Mouse (Mus musculus) liver, adult (tissue): ENCODE data around the gene Gtf2h1.
A peak's percentile ranks its signal among the peaks of the same experiment; 100 is the strongest.

ENCODE experiments used
- GATA4 ChIP-seq: IDR thresholded peaks from 2 replicates; pipeline ENCODE4 v1.6.1; 2014; ENCODE audit warnings: mild to moderate bottlenecking, low read length; ENCODE audit not compliant: insufficient replicate concordance

Gtf2h1 gene

DNA sequence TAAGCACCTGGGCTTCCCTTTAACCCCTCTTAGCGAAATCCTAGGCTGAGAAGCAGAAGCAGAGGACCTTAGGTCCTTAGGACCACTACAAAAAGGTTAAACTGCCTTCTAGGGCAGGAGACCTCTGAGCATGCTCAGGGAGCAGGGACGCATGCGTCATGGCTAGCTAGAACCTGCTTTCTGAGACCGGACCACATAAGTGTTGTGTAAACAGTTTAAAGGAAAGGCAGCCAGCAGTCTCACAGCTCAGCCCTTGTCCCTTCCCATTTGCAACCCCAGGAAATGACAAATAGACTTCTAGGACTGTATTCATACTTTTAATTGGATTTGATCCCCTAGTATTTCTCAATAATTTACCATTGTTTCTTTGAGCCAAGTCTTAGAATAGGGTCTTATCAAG, 44.4 kb downstream of the Gtf2h1 start:
- TF ChIP-seq GATA4 = no peak

DNA sequence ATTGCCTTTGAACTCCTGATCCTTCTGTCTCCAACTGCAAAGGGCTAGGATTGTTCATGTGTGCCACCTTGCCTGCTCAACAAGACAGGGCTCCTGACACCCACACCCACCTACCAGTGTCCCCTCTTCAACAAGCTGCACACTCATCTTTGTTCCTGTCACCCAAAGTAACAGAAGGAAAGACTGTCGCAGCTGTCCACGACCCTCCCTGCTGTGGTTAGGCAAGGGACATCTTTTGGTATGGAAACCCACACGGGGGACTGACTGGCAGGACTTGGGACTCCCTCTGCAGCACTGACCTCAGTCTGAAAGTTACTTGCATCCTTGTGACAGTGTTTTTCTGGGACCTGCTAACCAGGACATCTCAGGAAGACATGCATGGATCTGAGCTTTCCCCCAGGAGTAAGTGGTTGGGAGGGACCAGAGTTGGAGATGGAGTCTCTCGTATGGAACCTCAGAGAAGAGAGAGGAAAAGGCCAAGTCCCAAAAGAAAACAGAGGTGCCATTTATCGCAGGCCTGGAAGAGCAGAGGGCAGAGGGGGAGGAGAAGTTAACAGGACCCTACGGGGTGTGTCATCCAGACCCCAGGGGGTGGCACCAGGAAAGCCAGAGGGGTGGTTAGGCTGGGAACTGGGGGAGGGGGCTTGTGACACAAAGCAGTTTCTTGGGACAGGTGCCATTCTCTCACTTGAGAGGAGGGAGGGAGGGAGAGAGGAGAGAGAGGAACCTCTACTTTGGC, 45.1 kb downstream of the Gtf2h1 start, which contains the start of gene Ldha:
Gene Ldha (plus strand): TSS at position 689 of the 739 bp plus-strand sequence.
- no peak for TF ChIP-seq GATA4

- no peak for TF ChIP-seq GATA4
These were observed 46.4 kb downstream of the Gtf2h1 start for GRCm38 (mm10) chr7:46842278-46842677.

DNA sequence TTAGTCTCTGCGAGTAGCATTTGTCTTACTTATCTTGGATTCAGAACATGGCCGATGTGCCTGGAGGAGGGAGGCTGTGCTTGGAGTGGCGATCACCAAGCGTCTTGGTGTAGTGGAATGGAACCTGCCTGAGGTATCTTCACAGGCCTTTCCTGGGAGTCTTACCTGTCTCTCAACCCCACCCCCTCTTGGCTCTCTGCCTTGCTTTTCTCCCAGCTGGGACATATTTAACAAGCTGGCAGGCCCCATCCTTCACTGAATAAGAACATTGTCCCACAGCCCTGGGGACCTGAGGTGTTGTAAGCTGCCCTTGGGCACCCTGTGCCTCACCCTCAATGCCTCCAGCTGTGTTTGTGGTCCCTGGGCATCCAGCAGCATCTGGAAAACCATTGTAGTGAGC, 47.7 kb downstream of the Gtf2h1 start:
- no peak for TF ChIP-seq GATA4

GRCm38 (mm10) chr7:46845211-46845977, 49.5 kb downstream of the Gtf2h1 start:
- TF ChIP-seq GATA4 = peak; percentile 99

DNA sequence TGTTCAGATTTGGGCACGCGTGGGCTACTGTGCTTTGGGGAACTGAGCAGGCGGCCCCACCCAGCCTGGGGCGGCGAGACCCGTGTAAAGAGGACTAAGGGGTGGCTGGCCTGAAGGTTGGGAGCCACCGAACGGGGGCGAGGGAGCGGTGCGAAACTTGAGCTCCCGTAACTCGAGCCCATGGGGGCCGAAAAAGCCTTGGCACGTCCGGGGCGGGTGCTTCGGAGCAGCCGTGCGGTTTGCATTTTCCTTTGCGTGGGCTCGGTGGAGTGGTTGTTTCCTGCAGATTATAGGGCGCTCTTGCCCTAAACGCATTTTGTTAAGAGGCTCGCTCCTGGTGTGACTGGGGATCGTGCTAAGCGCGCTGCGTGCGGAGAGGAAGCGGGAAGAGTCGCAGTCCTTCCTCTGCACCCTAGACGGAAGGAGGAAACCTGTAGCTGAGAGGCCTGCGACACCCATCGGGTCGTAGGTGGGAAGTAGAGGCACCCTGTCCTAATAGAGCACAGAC, 50.1 kb downstream of the Gtf2h1 start:
- TF ChIP-seq GATA4 = no peak

GRCm38 (mm10) chr7:46846486-46847244, 50.8 kb downstream of the Gtf2h1 start:
- no peak for TF ChIP-seq GATA4

- TF ChIP-seq GATA4 = no peak
These were observed 53.4 kb downstream of the Gtf2h1 start for GRCm38 (mm10) chr7:46849287-46849686.

DNA sequence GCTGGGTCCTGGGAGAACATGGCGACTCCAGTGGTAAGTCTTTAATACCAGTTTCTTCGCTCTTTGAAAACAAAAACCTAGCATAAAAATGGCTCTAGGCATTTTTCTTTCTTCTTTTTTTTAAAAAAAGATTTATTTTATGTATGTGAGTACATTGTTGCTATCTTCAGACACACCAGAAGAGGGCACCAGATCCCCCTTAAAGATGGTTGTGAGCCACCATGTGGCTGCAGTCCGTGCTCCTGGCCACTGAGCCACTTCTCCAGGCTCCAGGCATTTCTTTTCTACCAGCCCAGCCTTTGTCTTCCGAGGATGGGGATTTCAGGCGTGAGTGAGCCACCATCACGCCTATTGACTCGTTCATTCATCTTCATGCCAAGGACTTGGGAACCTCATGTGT, 55.1 kb downstream of the Gtf2h1 start:
- TF ChIP-seq GATA4 = no peak

DNA sequence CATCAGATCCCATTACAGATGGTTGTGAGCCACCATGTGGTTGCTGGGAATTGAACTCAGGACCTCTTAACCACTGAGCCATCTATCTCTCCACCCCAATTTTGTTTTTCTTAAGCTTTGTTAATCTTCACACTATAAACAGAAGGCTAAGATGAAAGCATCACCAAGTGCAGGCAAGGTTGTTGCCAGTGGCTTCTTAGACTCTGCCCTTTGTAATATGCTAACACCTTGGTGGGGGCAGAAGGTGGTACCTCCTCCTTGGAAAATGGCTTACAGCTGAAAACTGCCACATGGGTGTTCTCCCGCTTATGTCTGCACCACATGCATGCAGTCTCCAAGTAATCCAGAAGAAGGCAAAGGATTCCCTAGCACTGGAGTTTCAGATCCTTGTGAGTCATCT, 56.8 kb downstream of the Gtf2h1 start:
- TF ChIP-seq GATA4 = no peak

- TF ChIP-seq GATA4 = no peak
These were observed 57.5 kb downstream of the Gtf2h1 start for GRCm38 (mm10) chr7:46853365-46853764.

DNA sequence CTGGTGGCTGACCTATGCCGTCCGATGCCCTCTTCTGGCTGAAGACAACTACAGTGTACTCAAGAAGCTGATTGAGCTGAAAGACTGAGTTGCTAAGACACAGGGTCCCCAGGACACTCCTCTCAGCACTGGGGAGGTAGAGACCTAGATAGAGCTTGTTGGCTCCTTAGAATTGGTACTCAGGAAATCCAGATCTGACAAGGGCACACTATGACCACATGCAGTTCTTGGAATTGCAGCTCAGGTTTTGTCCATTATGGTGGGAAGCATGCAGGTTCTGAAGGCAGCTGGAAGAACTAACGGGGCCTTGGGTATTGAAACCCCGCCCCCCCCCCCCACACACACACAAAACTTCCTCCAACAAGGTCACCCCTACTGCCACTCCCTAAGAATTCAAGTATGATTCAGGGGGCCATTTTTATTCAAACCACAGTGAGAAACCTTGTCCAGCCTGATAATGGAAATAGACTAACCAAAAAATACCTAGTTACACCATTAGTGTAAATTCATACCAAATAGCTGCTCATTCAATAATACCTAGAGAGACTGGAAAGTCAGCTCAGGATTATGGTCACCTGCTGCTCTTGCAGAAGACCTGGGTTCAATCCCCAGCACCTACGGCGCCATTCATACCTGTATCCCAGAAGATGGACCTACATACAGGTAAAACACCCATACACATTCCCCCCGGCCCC, 60.1 kb downstream of the Gtf2h1 start:
- no peak for TF ChIP-seq GATA4

DNA sequence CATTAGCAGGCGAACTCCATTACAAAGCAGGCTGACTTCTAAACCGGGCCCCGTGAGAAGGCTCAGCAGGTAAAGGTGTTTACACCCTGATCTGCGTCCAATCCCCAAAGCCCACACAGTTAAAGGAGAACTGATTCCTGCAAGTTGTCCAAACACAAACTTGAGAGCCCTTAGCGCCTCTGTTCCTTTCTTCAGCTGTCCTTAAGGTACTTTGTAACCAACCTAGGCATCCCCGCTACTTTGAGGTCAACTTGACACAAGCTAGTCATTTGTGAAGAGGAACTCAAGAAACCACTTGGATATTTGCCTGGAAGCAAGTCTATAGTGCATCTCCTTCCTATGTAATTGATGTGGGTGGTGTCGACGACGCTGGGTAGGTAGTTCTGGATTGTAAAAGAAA, 61.5 kb downstream of the Gtf2h1 start:
- no peak for TF ChIP-seq GATA4

DNA sequence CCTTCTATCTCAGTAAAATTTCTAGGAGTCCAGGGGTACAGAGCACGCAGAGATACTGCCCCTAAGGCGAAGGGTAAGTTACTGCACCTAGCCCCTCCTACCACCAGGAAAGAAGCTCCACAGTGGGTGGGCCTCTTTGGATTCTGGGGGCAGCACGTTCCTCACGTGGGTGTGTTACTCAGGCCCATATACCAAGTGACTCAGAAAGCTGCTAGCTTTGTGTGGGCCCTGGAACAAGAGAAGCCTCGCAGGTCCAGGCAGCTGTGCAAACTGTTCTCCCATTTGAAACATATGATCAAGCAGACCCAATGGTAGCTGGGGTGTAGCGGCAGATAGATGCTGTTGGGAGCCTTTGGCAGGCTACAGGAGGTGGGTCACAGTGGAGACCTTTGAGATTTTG, 63.1 kb downstream of the Gtf2h1 start:
- TF ChIP-seq GATA4 = no peak

DNA sequence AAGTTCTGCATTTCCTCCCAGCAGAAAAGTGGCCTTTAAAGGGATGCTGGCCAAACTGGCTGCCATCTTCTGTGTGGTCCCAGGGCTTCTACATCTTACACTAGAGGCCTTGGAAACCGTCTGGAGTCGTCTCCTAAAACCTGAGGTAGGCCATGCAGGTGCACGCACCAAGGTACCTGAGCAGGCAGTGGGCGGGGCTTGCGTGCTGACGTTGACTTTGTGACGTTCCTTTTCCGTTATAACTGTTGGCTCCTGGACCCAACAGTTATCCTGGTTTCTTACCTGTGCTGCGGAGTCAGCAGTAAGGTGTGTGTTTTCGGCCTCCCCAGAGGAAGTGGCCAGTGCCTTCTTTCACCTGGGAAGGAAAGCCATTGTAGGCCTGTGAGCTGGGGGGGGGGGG, 65.1 kb downstream of the Gtf2h1 start, which contains the start of gene Ldhc:
Gene Ldhc (plus strand): TSS at position 208 of the 400 bp plus-strand sequence.
- no peak for TF ChIP-seq GATA4

- no peak for TF ChIP-seq GATA4
These were observed 76.1 kb downstream of the Gtf2h1 start for GRCm38 (mm10) chr7:46871988-46872387.
